Mouse (Mus musculus): Measurements from ENCODE around the gene Myo3a. TPM values are rescaled to one million over a fixed set of nuclear protein-coding genes. Genes with fewer than 3 reads are reported as not detected.
"Not testable (repeated sequence)": the region's sequence is repeated elsewhere in the genome, so short reads cannot be mapped to it uniquely, and the experiment has no call there.

Gene Myo3a
- polyA plus RNA-seq (2016; fragmentation: Nextera tagmentation; extraction: Ambion mirVana), result not detected in 2 replicates

GRCm38 (mm10) chr2:22227308-22227707 is at the start of gene Myo3a:
Myo3a (plus strand) TSS chr2:22227503.
- no peak within 1 kb of the TSS for H3K9ac ChIP-seq
- H3K4me3 ChIP-seq, result no peak within 1 kb of the TSS
- no peaks in the 10 kb centered on the region; the same call in 1 of the 2 replicates for H3K27me3 ChIP-seq
- 0 out of 2 replicates have a peak, but pooled peaks have one; percentile 22 for ATAC-seq (ENCODE audit: insufficient number of reproducible peaks, insufficient read depth, low FRiP score, low TSS enrichment)
- H3K36me3 ChIP-seq, result no peaks in the 10 kb centered on the region
- 2% methylated on average over 21 of the region's 21 CpGs for WGBS
- H3K27ac ChIP-seq, result no peak within 1 kb of the TSS
- H3K4me2 ChIP-seq (replicated peaks), result peak within 1 kb of the TSS; percentile 42
- no peaks in the 10 kb centered on the region for H3K9me3 ChIP-seq
- H3K4me1 ChIP-seq, result no peaks in the 10 kb centered on the region

- no peak overlapping the region for H3K4me2 ChIP-seq (replicated peaks)
- no peaks in the 10 kb centered on the region for H3K27me3 ChIP-seq
- no peak overlapping the region for H3K27ac ChIP-seq
- ATAC-seq (ENCODE audit: insufficient number of reproducible peaks, insufficient read depth, low FRiP score, low TSS enrichment), result no peak
- H3K9ac ChIP-seq, result no peak overlapping the region
- no peaks in the 10 kb centered on the region for H3K9me3 ChIP-seq
- H3K4me3 ChIP-seq, result no peak overlapping the region
- WGBS, result 63% methylated on average over 3 of the region's 3 CpGs
- H3K36me3 ChIP-seq, result no peaks in the 10 kb centered on the region
- H3K4me1 ChIP-seq, result no peaks in the 10 kb centered on the region
Measured at GRCm38 (mm10) chr2:22250462-22250861, 23.2 kb downstream of the Myo3a start.

- H3K27ac ChIP-seq, result no peak overlapping the region
- H3K36me3 ChIP-seq, result no peaks in the 10 kb centered on the region
- no peak overlapping the region for H3K9ac ChIP-seq
- ATAC-seq (ENCODE audit: insufficient number of reproducible peaks, insufficient read depth, low FRiP score, low TSS enrichment), result no peak
- no peaks in the 10 kb centered on the region for H3K27me3 ChIP-seq
- no peak overlapping the region for H3K4me3 ChIP-seq
- no peaks in the 10 kb centered on the region for H3K4me1 ChIP-seq
- H3K4me2 ChIP-seq (replicated peaks), result no peak overlapping the region
- H3K9me3 ChIP-seq, result no peaks in the 10 kb centered on the region
- WGBS, result 72% methylated on average over 2 of the region's 2 CpGs
Measured at GRCm38 (mm10) chr2:22251045-22251444, 23.7 kb downstream of the Myo3a start.

GRCm38 (mm10) chr2:22255600-22255999 is 28.3 kb downstream of the Myo3a start:
- no peak overlapping the region for H3K4me2 ChIP-seq (replicated peaks)
- no peak overlapping the region for H3K27ac ChIP-seq
- H3K4me1 ChIP-seq, result no peaks in the 10 kb centered on the region
- ATAC-seq (ENCODE audit: insufficient number of reproducible peaks, insufficient read depth, low FRiP score, low TSS enrichment), result no peak
- H3K4me3 ChIP-seq, result no peak overlapping the region
- H3K9me3 ChIP-seq, result no peaks in the 10 kb centered on the region
- H3K27me3 ChIP-seq, result no peaks in the 10 kb centered on the region
- no peak overlapping the region for H3K9ac ChIP-seq
- no peaks in the 10 kb centered on the region for H3K36me3 ChIP-seq

GRCm38 (mm10) chr2:22271555-22271954 is 44.3 kb downstream of the Myo3a start:
- Histone ChIP-seq H3K27ac (no peak overlapping the region), H3K27me3 (no peaks in the 10 kb centered on the region), H3K36me3 (no peaks in the 10 kb centered on the region), H3K4me3 (no peak overlapping the region), H3K9me3 (no peaks in the 10 kb centered on the region), H3K4me2 (replicated peaks) (no peak overlapping the region), H3K4me1 (no peaks in the 10 kb centered on the region), H3K9ac (no peak overlapping the region)
- ATAC-seq (ENCODE audit: insufficient number of reproducible peaks, insufficient read depth, low FRiP score, low TSS enrichment), result no peak
- WGBS, result 82% methylated on average over 2 of the region's 2 CpGs

- WGBS, result 77% methylated on average over 2 of the region's 2 CpGs
- no peaks in the 10 kb centered on the region for H3K27me3 ChIP-seq
Measured at GRCm38 (mm10) chr2:22285366-22285765, 58.1 kb downstream of the Myo3a start.

GRCm38 (mm10) chr2:22285777-22286176 is 58.5 kb downstream of the Myo3a start:
- no peak for ATAC-seq (ENCODE audit: insufficient number of reproducible peaks, insufficient read depth, low FRiP score, low TSS enrichment)
- Histone ChIP-seq H3K27me3 (no peaks in the 10 kb centered on the region), H3K9ac (no peak overlapping the region), H3K4me3 (no peak overlapping the region), H3K4me1 (no peaks in the 10 kb centered on the region), H3K9me3 (no peaks in the 10 kb centered on the region), H3K36me3 (no peaks in the 10 kb centered on the region), H3K4me2 (replicated peaks) (no peak overlapping the region), H3K27ac (no peak overlapping the region)
- 69% methylated on average over 1 of the region's 1 CpGs for WGBS

More at GRCm38 (mm10) chr2:22285366-22285765, 58.1 kb downstream of the Myo3a start:
- Histone ChIP-seq H3K9ac (no peak overlapping the region), H3K4me1 (no peaks in the 10 kb centered on the region), H3K4me3 (no peak overlapping the region), H3K36me3 (no peaks in the 10 kb centered on the region), H3K27ac (no peak overlapping the region), H3K4me2 (replicated peaks) (no peak overlapping the region), H3K9me3 (no peaks in the 10 kb centered on the region)
- no peak for ATAC-seq (ENCODE audit: insufficient number of reproducible peaks, insufficient read depth, low FRiP score, low TSS enrichment)

GRCm38 (mm10) chr2:22293579-22294446 is 66.5 kb downstream of the Myo3a start:
- no peak overlapping the region for H3K9ac ChIP-seq
- H3K27ac ChIP-seq, result no peak overlapping the region
- H3K4me2 ChIP-seq (replicated peaks), result no peak overlapping the region
- ATAC-seq (ENCODE audit: insufficient number of reproducible peaks, insufficient read depth, low FRiP score, low TSS enrichment), result no peak
- no peaks in the 10 kb centered on the region for H3K9me3 ChIP-seq
- no peak overlapping the region for H3K4me3 ChIP-seq
- H3K27me3 ChIP-seq, result no peaks in the 10 kb centered on the region
- WGBS, result 61% methylated on average over 11 of the region's 11 CpGs
- no peaks in the 10 kb centered on the region for H3K36me3 ChIP-seq
- H3K4me1 ChIP-seq, result no peaks in the 10 kb centered on the region

GRCm38 (mm10) chr2:22294447-22294738 is 67.1 kb downstream of the Myo3a start:
- Histone ChIP-seq H3K27ac (no peak overlapping the region), H3K27me3 (no peaks in the 10 kb centered on the region), H3K9me3 (no peaks in the 10 kb centered on the region), H3K4me1 (no peaks in the 10 kb centered on the region), H3K4me3 (no peak overlapping the region), H3K36me3 (no peaks in the 10 kb centered on the region), H3K4me2 (replicated peaks) (no peak overlapping the region), H3K9ac (no peak overlapping the region)
- 39% methylated on average over 2 of the region's 2 CpGs for WGBS
- ATAC-seq (ENCODE audit: insufficient number of reproducible peaks, insufficient read depth, low FRiP score, low TSS enrichment), result no peak

GRCm38 (mm10) chr2:22297913-22298312 is 70.6 kb downstream of the Myo3a start:
- H3K27me3 ChIP-seq, result no peaks in the 10 kb centered on the region
- WGBS, result 70% methylated on average over 1 of the region's 1 CpGs
- H3K9me3 ChIP-seq, result no peaks in the 10 kb centered on the region
- no peak overlapping the region for H3K4me2 ChIP-seq (replicated peaks)
- H3K36me3 ChIP-seq, result no peaks in the 10 kb centered on the region
- ATAC-seq (ENCODE audit: insufficient number of reproducible peaks, insufficient read depth, low FRiP score, low TSS enrichment), result no peak
- H3K4me1 ChIP-seq, result no peaks in the 10 kb centered on the region
- H3K9ac ChIP-seq, result no peak overlapping the region
- no peak overlapping the region for H3K4me3 ChIP-seq
- no peak overlapping the region for H3K27ac ChIP-seq

- peak; percentile 52; the same call in 1 of the 2 replicates for ATAC-seq (ENCODE audit: insufficient number of reproducible peaks, insufficient read depth, low FRiP score, low TSS enrichment)
- Histone ChIP-seq H3K27ac (no peak overlapping the region), H3K27me3 (no peaks in the 10 kb centered on the region), H3K4me1 (no peaks in the 10 kb centered on the region), H3K9me3 (no peaks in the 10 kb centered on the region), H3K9ac (peak overlapping the region; percentile 50), H3K4me2 (replicated peaks) (peak overlapping the region; percentile 90), H3K36me3 (no peaks in the 10 kb centered on the region), H3K4me3 (peak overlapping the region; percentile 39)
- 4% methylated on average over 22 of the region's 32 CpGs for WGBS
Measured at GRCm38 (mm10) chr2:22338269-22338857, 111.1 kb downstream of the Myo3a start.

GRCm38 (mm10) chr2:22410511-22410910 is 183.2 kb downstream of the Myo3a start:
- ATAC-seq (ENCODE audit: insufficient number of reproducible peaks, insufficient read depth, low FRiP score, low TSS enrichment); H3K27ac ChIP-seq; H3K9ac ChIP-seq; H3K4me1 ChIP-seq; H3K4me3 ChIP-seq; H3K4me2 ChIP-seq (replicated peaks); H3K36me3 ChIP-seq; H3K27me3 ChIP-seq; H3K9me3 ChIP-seq: not testable (repeated sequence)
- WGBS, result 95% methylated on average over 11 of the region's 11 CpGs
